Mouse (Mus musculus) mammary gland, adult 2 months (tissue): ENCODE data around the gene Clec2e. TPM values are rescaled to one million over a fixed set of nuclear protein-coding genes. Genes with fewer than 3 reads are reported as not detected.

Experiments
- polyA plus RNA-seq: library from polyadenylated mRNA; depleted of rRNA; stranded (reverse); fragments of >200 nt; gene quantifications from 2 replicates; pipeline ENCODE4 v1.2.3, GENCODE M21; 2012; ENCODE audit warnings: low replicate concordance; rRNA removed

Clec2e gene
- 0.14 TPM in 1 of 2 replicates, not detected in the other for polyA plus RNA-seq

GRCm38 (mm10) chr6:129100794-129101193, at the start of gene Clec2e:
Gene Clec2e (minus strand): TSS chr6:129100913.

GRCm38 (mm10) chr6:129045601-129046000, 55.1 kb downstream of the Clec2e start, which contains the start of gene Klrb1f:
Gene Klrb1f (plus strand): TSS chr6:129045901.

Other genes starting within 250 kb of the Clec2e start
- gene Clec2i, start 213.3 kb downstream of the Clec2e start, polyA plus RNA-seq: 1.7 and 2.9 TPM in 2 replicates
- gene BC035044, start 209.8 kb downstream of the Clec2e start, polyA plus RNA-seq: 2.2 and 4.7 TPM in 2 replicates
- gene Clec2g, start 166.5 kb downstream of the Clec2e start, polyA plus RNA-seq: not detected in 2 replicates
- 0.73 and 1.0 TPM in 2 replicates for gene Klrb1f, start 55.0 kb downstream of the Clec2e start, polyA plus RNA-seq
- gene Clec2d, start 79.7 kb upstream of the Clec2e start, polyA plus RNA-seq: 63.7 and 107 TPM in 2 replicates
- 3.3 and 5.4 TPM in 2 replicates for gene Cd69, start 174.5 kb upstream of the Clec2e start, polyA plus RNA-seq
- gene 4922502D21Rik, start 230.9 kb upstream of the Clec2e start, polyA plus RNA-seq: 0.11 TPM in 1 of 2 replicates, not detected in the other
- 2.3 and 6.0 TPM in 2 replicates for gene Clec12a, start 241.8 kb upstream of the Clec2e start, polyA plus RNA-seq